Mouse (Mus musculus) gastrocnemius, adult 8-10 months (tissue): ENCODE data around the gene Plpp1. TPM values are rescaled to one million over a fixed set of nuclear protein-coding genes. Genes with fewer than 3 reads are reported as not detected.

Experiments
- DNase-seq, 2 experiments: peaks; one replicate each; pipeline ENCODE4 v3.0.0; 2022; ENCODE audit warnings: low spot score in 2 of 2
- total RNA-seq, 4 experiments: library from RNA; stranded (reverse); gene quantifications; 2 replicates each; pipeline ENCODE4 v1.2.4; 2022

Plpp1 gene
- 10 to 100 TPM; 33.7 to 45.4 (median 40.9) TPM for total RNA-seq

GRCm38 (mm10) chr13:112800597-112801380 is at the start of gene Plpp1:
Gene Plpp1, plus strand, starts transcription at chr13:112800792.
- DNase-seq: peak; percentile 96

- DNase-seq: peak in 1 of 2 experiments; percentile 62
Observed at GRCm38 (mm10) chr13:112751454-112752308, 48.9 kb upstream of the Plpp1 start.

- no peak for DNase-seq
Observed at GRCm38 (mm10) chr13:112752309-112752975, 48.1 kb upstream of the Plpp1 start.

- DNase-seq: no peak
Observed at GRCm38 (mm10) chr13:112753522-112753921, 47.1 kb upstream of the Plpp1 start.

- DNase-seq: peak in 1 of 2 experiments; percentile 31
Observed at GRCm38 (mm10) chr13:112754871-112755270, 45.7 kb upstream of the Plpp1 start.

GRCm38 (mm10) chr13:112755507-112756010 is 45.0 kb upstream of the Plpp1 start:
- no peak for DNase-seq

- DNase-seq: no peak
Observed at GRCm38 (mm10) chr13:112757395-112757794, 43.2 kb upstream of the Plpp1 start.

GRCm38 (mm10) chr13:112758546-112759090 is 42.0 kb upstream of the Plpp1 start:
- DNase-seq: no peak

- no peak for DNase-seq
Observed at GRCm38 (mm10) chr13:112759364-112759763, 41.2 kb upstream of the Plpp1 start.

- DNase-seq: no peak
Observed at GRCm38 (mm10) chr13:112759777-112760537, 40.6 kb upstream of the Plpp1 start.

- DNase-seq: no peak
Observed at GRCm38 (mm10) chr13:112760538-112760881, 40.1 kb upstream of the Plpp1 start.

GRCm38 (mm10) chr13:112761787-112762186 is 38.8 kb upstream of the Plpp1 start:
- DNase-seq: no peak

- DNase-seq: no peak
Observed at GRCm38 (mm10) chr13:112762548-112762947, 38.0 kb upstream of the Plpp1 start.

- no peak for DNase-seq
Observed at GRCm38 (mm10) chr13:112763531-112764091, 37.0 kb upstream of the Plpp1 start.

- no peak for DNase-seq
Observed at GRCm38 (mm10) chr13:112764556-112764955, 36.0 kb upstream of the Plpp1 start.

- no peak for DNase-seq
Observed at GRCm38 (mm10) chr13:112765654-112766053, 34.9 kb upstream of the Plpp1 start.

- peak; percentile 54 to 66 for DNase-seq
Observed at GRCm38 (mm10) chr13:112770528-112771328, 29.9 kb upstream of the Plpp1 start.

GRCm38 (mm10) chr13:112771447-112772208 is 29.0 kb upstream of the Plpp1 start:
- DNase-seq: no peak

GRCm38 (mm10) chr13:112772252-112772651 is 28.3 kb upstream of the Plpp1 start:
- DNase-seq: no peak
